Mouse (Mus musculus): Measurements from ENCODE around the gene Tbcd. TPM values are rescaled to one million over a fixed set of nuclear protein-coding genes. Genes with fewer than 3 reads are reported as not detected.
"Not testable (repeated sequence)": the region's sequence is repeated elsewhere in the genome, so short reads cannot be mapped to it uniquely, and the experiment has no call there.

Tbcd gene
- total RNA-seq, 2 experiments from 2014 or later = 14.7 to 15.6 TPM

- peak; percentile 70 for DNase-seq (ENCODE audit: low spot score)
These were observed 201.0 kb downstream of the Tbcd start for GRCm38 (mm10) chr11:121652547-121653305.

GRCm38 (mm10) chr11:121653631-121654030, 201.9 kb downstream of the Tbcd start:
- DNase-seq (ENCODE audit: low spot score) = no peak

DNA sequence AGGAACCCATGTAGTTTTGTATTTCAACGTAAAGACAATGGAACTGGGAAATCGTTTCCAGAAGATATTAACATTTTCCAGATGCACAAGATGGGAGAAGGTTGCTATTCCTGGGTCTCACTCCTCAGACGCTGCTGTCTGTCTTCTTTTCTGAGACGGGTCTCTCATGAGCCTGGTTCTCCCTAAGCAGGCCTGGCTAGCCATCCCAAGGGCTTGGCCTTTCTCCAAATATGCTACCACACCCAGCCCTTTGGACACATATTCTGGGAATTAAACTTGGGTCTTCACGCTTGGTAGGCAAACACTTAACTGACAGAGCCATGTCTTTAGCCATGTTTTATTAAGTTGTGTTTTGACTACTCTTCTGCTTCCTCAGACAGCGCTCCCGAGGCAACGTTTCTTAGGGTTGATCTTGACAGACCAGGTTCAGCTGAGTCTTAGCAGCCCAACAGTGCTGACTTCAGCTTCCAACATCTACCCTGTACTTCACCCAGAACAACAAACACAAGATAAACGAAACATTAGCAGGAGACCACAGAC, 202.7 kb downstream of the Tbcd start:
- DNase-seq (ENCODE audit: low spot score) = peak; percentile 34

DNA sequence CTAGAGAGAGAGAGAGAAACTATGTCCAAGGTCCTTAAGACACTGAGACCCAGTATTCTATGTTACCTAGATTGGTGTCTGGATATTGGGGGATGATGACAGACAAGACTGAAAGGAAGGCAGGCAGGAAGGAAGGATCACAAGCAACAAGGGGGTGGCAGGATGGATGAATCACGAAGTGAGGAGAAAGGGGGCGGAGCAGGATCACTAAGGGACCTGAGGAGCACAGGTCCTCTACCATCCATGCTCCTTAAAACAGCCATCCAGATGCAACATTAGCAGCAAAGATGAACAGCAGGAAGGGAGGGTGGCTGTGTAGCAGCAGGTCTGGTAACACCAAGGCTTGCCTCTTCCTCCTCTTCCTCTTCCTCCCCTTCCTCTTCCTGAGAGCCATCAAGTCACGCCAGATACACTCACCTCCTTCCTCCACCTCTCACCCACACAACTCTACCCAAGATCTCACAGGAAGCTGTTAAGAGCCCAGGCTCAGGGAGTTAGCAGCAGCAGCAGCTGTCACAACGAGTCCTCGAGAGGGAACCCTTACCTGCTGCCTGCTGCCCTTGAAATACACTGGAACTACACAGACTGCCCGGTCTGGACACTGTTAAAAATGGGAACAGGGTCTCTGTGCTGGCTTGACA, 203.5 kb downstream of the Tbcd start:
- no peak for DNase-seq (ENCODE audit: low spot score)

DNA sequence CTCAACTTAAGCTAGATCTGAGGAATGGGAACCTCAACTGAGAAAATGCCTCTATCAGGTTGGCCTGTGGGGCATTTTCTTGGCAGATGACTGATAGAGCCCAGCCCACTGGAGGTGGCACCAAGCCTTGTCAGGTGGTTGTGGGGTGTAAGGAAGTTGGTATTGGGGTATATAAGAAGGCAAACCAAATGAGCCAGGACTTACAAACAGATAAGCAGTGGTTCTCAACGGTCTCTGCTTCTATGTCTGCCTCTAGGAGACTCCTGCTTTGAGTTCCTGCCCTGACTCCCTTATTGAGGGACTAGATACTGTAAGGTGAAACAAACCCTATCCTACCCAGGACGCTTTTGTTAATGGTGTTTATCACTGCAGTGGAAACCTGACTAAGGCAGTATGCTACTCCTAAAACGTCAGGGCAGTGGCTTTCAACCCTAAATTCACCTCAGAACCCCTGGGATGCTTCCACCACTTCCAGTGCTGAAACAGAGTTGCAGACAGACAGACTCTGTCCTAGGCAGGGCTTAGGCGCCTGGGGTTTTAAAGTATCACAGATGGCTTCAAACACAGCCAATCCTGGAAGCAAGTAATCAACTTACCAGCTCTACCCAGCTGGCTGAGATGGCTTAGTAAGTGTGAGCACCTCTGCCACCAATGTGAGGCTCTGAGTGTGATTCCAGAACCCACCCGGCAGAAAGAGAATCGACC, 204.2 kb downstream of the Tbcd start:
- no peak for DNase-seq (ENCODE audit: low spot score)

GRCm38 (mm10) chr11:121658151-121658550, 206.4 kb downstream of the Tbcd start:
- no peak for DNase-seq (ENCODE audit: low spot score)

DNA sequence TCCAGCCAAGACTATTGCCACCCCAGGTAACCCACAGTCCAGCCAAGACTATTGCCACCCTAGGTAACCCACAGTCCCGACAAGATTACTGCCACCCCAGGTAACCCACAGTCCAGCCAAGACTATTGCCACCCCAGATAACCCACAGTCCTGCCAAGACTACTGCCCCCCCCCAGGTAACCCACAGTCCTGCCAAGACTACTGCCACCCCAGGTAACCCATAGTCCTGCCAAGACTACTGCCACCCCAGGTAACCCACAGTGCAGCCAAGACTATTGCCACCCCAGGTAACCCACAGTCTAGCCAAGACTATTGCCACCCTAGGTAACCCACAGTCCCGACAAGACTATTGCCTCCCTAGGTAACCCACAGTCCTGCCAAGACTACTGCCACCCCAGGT, 208.9 kb downstream of the Tbcd start:
- DNase-seq (ENCODE audit: low spot score) = not testable (repeated sequence)

DNA sequence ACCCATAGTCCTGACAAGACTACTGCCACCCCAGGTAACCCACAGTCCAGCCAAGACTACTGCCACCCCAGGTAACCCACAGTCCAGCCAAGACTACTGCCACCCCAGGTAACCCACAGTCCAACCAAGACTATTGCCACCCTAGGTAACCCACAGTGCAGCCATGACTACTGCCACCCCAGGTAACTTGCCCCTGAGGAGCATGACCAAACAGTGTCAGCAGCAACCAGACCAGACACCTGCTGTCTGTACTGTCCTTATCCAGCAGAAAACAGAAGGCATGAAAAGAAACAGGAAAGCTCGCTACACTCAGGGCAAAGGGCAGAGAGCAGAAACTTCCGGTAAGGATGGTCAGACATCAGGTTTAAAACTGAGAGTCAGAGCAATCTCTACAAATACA, 209.4 kb downstream of the Tbcd start:
- no peak for DNase-seq (ENCODE audit: low spot score)

Other genes with a start within 250 kb of the Tbcd start
- 1 to 10 TPM; 5.7 to 7.1 TPM for gene Hexdc, start 247.5 kb upstream of the Tbcd start, total RNA-seq (2021)
- 10 to 100 TPM; 12.3 TPM for gene Ogfod3, start 247.2 kb upstream of the Tbcd start, total RNA-seq (2021)
- gene Cybc1, start 222.6 kb upstream of the Tbcd start, total RNA-seq (2021) = 1 to 10 TPM; 2.6 to 2.9 TPM
- gene Narf, start 214.7 kb upstream of the Tbcd start, total RNA-seq (2021) = 100 to 1,000 TPM in 1 of 2 experiments, 10 to 100 TPM in 1; 75.8 to 117 TPM
- 10 to 100 TPM; 26.5 to 30.9 TPM for gene Foxk2, start 192.0 kb upstream of the Tbcd start, total RNA-seq (2021)
- 10 to 100 TPM; 16.0 to 19.1 TPM for gene Wdr45b, start 97.5 kb upstream of the Tbcd start, total RNA-seq (2021)
- 10 to 100 TPM; 14.6 to 17.9 TPM for gene Rab40b, start 63.7 kb upstream of the Tbcd start, total RNA-seq (2021)
- 1 to 10 TPM; 3.5 to 3.8 TPM for gene Fn3krp, start 30.5 kb upstream of the Tbcd start, total RNA-seq (2021)
- gene Fn3k, start 17.0 kb upstream of the Tbcd start, total RNA-seq (2021) = 10 to 100 TPM; 18.3 to 24.5 TPM
- gene Zfp750, start 67.4 kb downstream of the Tbcd start, total RNA-seq (2021) = under 1 TPM; 0.28 to 0.37 TPM
- gene B3gntl1, start 221.2 kb downstream of the Tbcd start, total RNA-seq (2021) = 1 to 10 TPM; 2.3 to 2.9 TPM
- gene Metrnl, start 249.6 kb downstream of the Tbcd start, total RNA-seq (2021) = 1 to 10 TPM; 4.2 to 9.1 TPM